Mouse (Mus musculus) testis, adult 2 months (tissue): ENCODE data around the gene C1qtnf6.

Experiments used
- CTCF ChIP-seq: fragments of 200-500 bp; IDR thresholded peaks from 2 replicates; pipeline ENCODE4 v1.5.1; 2012; ENCODE audit warnings: low read depth, mild to moderate bottlenecking, inconsistent platforms, low read length, moderate library complexity; ENCODE audit not compliant: control insufficient read depth, insufficient read depth, insufficient replicate concordance
- POLR2A ChIP-seq: fragments of 200-500 bp; IDR thresholded peaks from 2 replicates; pipeline ENCODE4 v1.6.1; 2012; ENCODE audit warnings: low read depth, mild to moderate bottlenecking, inconsistent platforms, low read length, moderate library complexity; ENCODE audit not compliant: control insufficient read depth

DNA sequence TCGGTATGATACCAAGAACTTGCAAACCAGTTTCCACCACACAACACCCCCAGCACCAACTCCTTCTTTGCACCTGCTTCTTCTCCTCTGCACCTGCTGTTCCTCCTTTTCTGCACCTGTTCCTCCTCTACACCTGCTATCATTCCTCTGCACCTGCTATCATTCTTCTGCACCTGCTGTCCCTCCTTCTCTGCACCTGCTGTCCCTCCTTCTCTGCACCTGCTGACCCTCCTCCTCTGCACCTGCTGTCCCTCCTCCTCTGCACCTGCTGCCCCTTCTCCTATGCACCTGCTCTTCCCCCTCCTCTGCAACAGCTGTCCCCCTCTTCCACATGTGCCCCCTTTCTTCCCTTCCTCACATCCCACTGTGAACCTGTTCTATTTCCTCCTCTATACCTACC lies 44.7 kb downstream of the C1qtnf6 start:
- TF ChIP-seq CTCF (no peak), POLR2A (no peak)
